Mouse (Mus musculus): ENCODE results near the gene Gm6583. TPM values are rescaled to one million over a fixed set of nuclear protein-coding genes. Genes with fewer than 3 reads are reported as not detected.
A peak's percentile ranks its signal among the peaks of the same experiment; 100 is the strongest.

Gm6583 gene
- total RNA-seq, 2 experiments from 2014 or later = not detected

- DNase-seq (ENCODE audit: low spot score) = no peak
These were observed 12.8 kb upstream of the Gm6583 start for GRCm38 (mm10) chr5:112368666-112369065.

GRCm38 (mm10) chr5:112367929-112368328 is 12.1 kb upstream of the Gm6583 start:
- no peak for DNase-seq (ENCODE audit: low spot score)

GRCm38 (mm10) chr5:112367338-112367737 is 11.5 kb upstream of the Gm6583 start:
- DNase-seq (ENCODE audit: low spot score) = no peak

- no peak for DNase-seq (ENCODE audit: low spot score)
These were observed 11.0 kb upstream of the Gm6583 start for GRCm38 (mm10) chr5:112366879-112367278.

GRCm38 (mm10) chr5:112364184-112364797 is 8.5 kb upstream of the Gm6583 start:
- DNase-seq (ENCODE audit: low spot score) = no peak

GRCm38 (mm10) chr5:112360077-112360476 is 4.2 kb upstream of the Gm6583 start:
- DNase-seq (ENCODE audit: low spot score) = no peak

- no peak for DNase-seq (ENCODE audit: low spot score)
These were observed 3.7 kb upstream of the Gm6583 start for GRCm38 (mm10) chr5:112359520-112359919.

- no peak for DNase-seq (ENCODE audit: low spot score)
These were observed 489 bp upstream of the Gm6583 start for GRCm38 (mm10) chr5:112356322-112356721.

GRCm38 (mm10) chr5:112355493-112355892 is 340 bp downstream of the Gm6583 start:
- no peak for DNase-seq (ENCODE audit: low spot score)

- DNase-seq (ENCODE audit: low spot score) = no peak
These were observed 6.7 kb downstream of the Gm6583 start for GRCm38 (mm10) chr5:112349169-112349568.

GRCm38 (mm10) chr5:112346211-112346965 is 9.4 kb downstream of the Gm6583 start:
- DNase-seq (ENCODE audit: low spot score) = no peak

GRCm38 (mm10) chr5:112344092-112344960 is 11.5 kb downstream of the Gm6583 start:
- DNase-seq (ENCODE audit: low spot score) = no peak

- DNase-seq (ENCODE audit: low spot score) = peak; percentile 19
These were observed 12.6 kb downstream of the Gm6583 start for GRCm38 (mm10) chr5:112343205-112343595.

- DNase-seq (ENCODE audit: low spot score) = peak; percentile 77
These were observed 13.2 kb downstream of the Gm6583 start, which contains the start of the genes Srrd and Hps4 for GRCm38 (mm10) chr5:112342463-112343204. TSS of gene Srrd (minus strand) at chr5:112343040. TSS of gene Hps4 (plus strand) at chr5:112343083.

GRCm38 (mm10) chr5:112339215-112339614 is 16.6 kb downstream of the Gm6583 start:
- DNase-seq (ENCODE audit: low spot score) = no peak

- no peak for DNase-seq (ENCODE audit: low spot score)
These were observed 18.8 kb downstream of the Gm6583 start for GRCm38 (mm10) chr5:112337004-112337403.

- peak; percentile 43 for DNase-seq (ENCODE audit: low spot score)
These were observed 20.4 kb downstream of the Gm6583 start for GRCm38 (mm10) chr5:112335473-112335872.

GRCm38 (mm10) chr5:112329805-112330564 is 25.8 kb downstream of the Gm6583 start:
- DNase-seq (ENCODE audit: low spot score) = no peak

- DNase-seq (ENCODE audit: low spot score) = no peak
These were observed 28.0 kb downstream of the Gm6583 start for GRCm38 (mm10) chr5:112327854-112328253.

GRCm38 (mm10) chr5:112326446-112327009 is 29.3 kb downstream of the Gm6583 start:
- DNase-seq (ENCODE audit: low spot score) = no peak

Data from gastrocnemius, adult 18-20 months (tissue).